Mouse (Mus musculus) adrenal gland (tissue): ENCODE measurements around the gene Vim.

Experiments
- intact Hi-C: fragments of 180-260 bp; cut with DNase I; formaldehyde crosslinking; loops from one replicate; pipeline ENCODE4 v1.15.1; 2025
- long read RNA-seq, 2 experiments: library from polyadenylated mRNA; unstranded; transcript quantifications; one replicate each; pipeline ENCODE4 v2.0.0; 2020; ENCODE audit warnings: borderline replicate concordance in 1 of 2; ENCODE audit not compliant: insufficient replicate concordance in 1 of 2

Gene Vim
- long read RNA-seq, experiment 1, transcript Vim-201 (9 exons, 2,193 nt) = major isoform, 44 of 47 reads
- long read RNA-seq, experiment 1, partial matches to known transcripts = 1 of 47 reads
- long read RNA-seq, experiment 1, other reads (novel, unspliced or antisense) = 2 of 47 reads
- long read RNA-seq, experiment 2, transcript Vim-201 (9 exons, 2,193 nt) = major isoform, 66 of 67 reads
- long read RNA-seq, experiment 2, partial matches to known transcripts = 0 of 67 reads
- long read RNA-seq, experiment 2, other reads (novel, unspliced or antisense) = 1 of 67 reads

- intact Hi-C loops = loop anchor here (2.0 kb wide), 1 partner anchor 283 kb away; no protein-coding TSS in a partner anchor
Observed at GRCm38 (mm10) chr2:13573408-13574065, at the start of gene Vim. Vim (plus strand) TSS chr2:13573927.

- intact Hi-C loops = loop anchor here (5.0 to 10.0 kb wide), 2 partner anchors 51 to 111 kb away; no protein-coding TSS in a partner anchor
Observed at GRCm38 (mm10) chr2:13526205-13526604, 47.5 kb upstream of the Vim start.

GRCm38 (mm10) chr2:13527125-13527524, 46.6 kb upstream of the Vim start:
- intact Hi-C loops = loop anchor here (5.0 to 10.0 kb wide), 2 partner anchors 50 to 112 kb away; no protein-coding TSS in a partner anchor

- intact Hi-C loops = loop anchor here (5.0 to 10.0 kb wide), 2 partner anchors 50 to 113 kb away; no protein-coding TSS in a partner anchor
Observed at GRCm38 (mm10) chr2:13527531-13527930, 46.2 kb upstream of the Vim start.

GRCm38 (mm10) chr2:13529253-13529933, 44.3 kb upstream of the Vim start:
- intact Hi-C loops = loop anchor here (5.0 to 10.0 kb wide), 2 partner anchors 48 to 115 kb away; no protein-coding TSS in a partner anchor

- intact Hi-C loops = no loop called here
Observed at GRCm38 (mm10) chr2:13530639-13531038, 43.1 kb upstream of the Vim start.

GRCm38 (mm10) chr2:13536747-13537146, 37.0 kb upstream of the Vim start:
- intact Hi-C loops = no loop called here

- intact Hi-C loops = no loop called here
Observed at GRCm38 (mm10) chr2:13537733-13538132, 36.0 kb upstream of the Vim start.

- intact Hi-C loops = no loop called here
Observed at GRCm38 (mm10) chr2:13538258-13538657, 35.5 kb upstream of the Vim start.

GRCm38 (mm10) chr2:13538704-13539377, 34.9 kb upstream of the Vim start:
- intact Hi-C loops = no loop called here

GRCm38 (mm10) chr2:13539860-13540259, 33.9 kb upstream of the Vim start:
- intact Hi-C loops = loop anchor here (5.0 kb wide), 2 partner anchors 37 to 143 kb away; no protein-coding TSS in a partner anchor

- intact Hi-C loops = loop anchor here (5.0 kb wide), 2 partner anchors 34 to 146 kb away; no protein-coding TSS in a partner anchor
Observed at GRCm38 (mm10) chr2:13543519-13544124, 30.1 kb upstream of the Vim start.

- intact Hi-C loops = loop anchor here (5.0 kb wide), 2 partner anchors 33 to 147 kb away; no protein-coding TSS in a partner anchor
Observed at GRCm38 (mm10) chr2:13544193-13544824, 29.4 kb upstream of the Vim start, which contains the start of gene Trdmt1. Trdmt1 (minus strand) TSS chr2:13544668.

- intact Hi-C loops = no loop called here
Observed at GRCm38 (mm10) chr2:13548749-13549148, 25.0 kb upstream of the Vim start.

GRCm38 (mm10) chr2:13553966-13554365, 19.8 kb upstream of the Vim start:
- intact Hi-C loops = no loop called here

GRCm38 (mm10) chr2:13556239-13556638, 17.5 kb upstream of the Vim start:
- intact Hi-C loops = no loop called here

- intact Hi-C loops = no loop called here
Observed at GRCm38 (mm10) chr2:13557145-13558030, 16.3 kb upstream of the Vim start.

- intact Hi-C loops = no loop called here
Observed at GRCm38 (mm10) chr2:13558607-13559262, 15.0 kb upstream of the Vim start.
